Mouse (Mus musculus): ENCODE measurements around the gene Crmp1. TPM values are rescaled to one million over a fixed set of nuclear protein-coding genes. Genes with fewer than 3 reads are reported as not detected.

Gene Crmp1
- total and polyA plus RNA-seq, 3 experiments: 3.3 to 19.6 (median 10.5) TPM

- in situ Hi-C loops (cut with MboI; ENCODE audit: low pct_ligation_motif_present, low pct_unique_long_range_greater_than_20kb, low sequenced_read_pairs): no loop called here
- Histone ChIP-seq H3K9ac (ENCODE audit: insufficient read depth, low read depth) (no peak overlapping the region), H3K4me1 (ENCODE audit: control insufficient read depth in 1 of 2, insufficient read depth in 2 of 2) (peaks cover 0 to 4% of the 10 kb centered on the region in 2 experiments; a peak in 1 of 4 replicates), H3K4me2 (ENCODE audit: insufficient read depth, low read depth, poor library complexity, severe bottlenecking) (no peak overlapping the region), H3K79me2 (replicated peaks; ENCODE audit: control insufficient read depth, extremely low read depth, insufficient read depth, poor library complexity, severe bottlenecking) (no peaks in the 10 kb centered on the region), H3K27ac (ENCODE audit: insufficient read depth, low read depth) (no peak overlapping the region), H3K9me3 (replicated peaks; ENCODE audit: low read length) (no peaks in the 10 kb centered on the region), H3K36me3 (replicated peaks in 1 of 2; ENCODE audit: control insufficient read depth in 1 of 2, insufficient read depth in 1 of 2, low read length in 1 of 2) (no peaks in the 10 kb centered on the region), H3K4me3 (replicated peaks in 1 of 3; ENCODE audit: low read depth in 2 of 3, low read length in 2 of 3, poor library complexity in 1 of 3) (no peak overlapping the region), H3K27me3 (replicated peaks) (peaks cover 77% of the 10 kb centered on the region)
- DNase-seq (ENCODE audit: extremely low read depth): no peak
- TF ChIP-seq EP300 (IDR thresholded peaks at IDR 0.05; ENCODE audit: low read length) (no peak), POLR2AphosphoS2 (IDR thresholded peaks at IDR 0.05; ENCODE audit: low read depth, low read length) (no peak), HCFC1 (IDR thresholded peaks at IDR 0.05; ENCODE audit: low read depth, low read length) (no peak), ELF1 (IDR thresholded peaks at IDR 0.05; ENCODE audit: low read depth, low read length) (no peak), RCOR1 (conservative IDR thresholded peaks at IDR 0.05; ENCODE audit: low read depth, low read length) (no peak), MYC (IDR thresholded peaks at IDR 0.05; ENCODE audit: low read depth, low read length) (no peak), ZC3H11A (IDR thresholded peaks at IDR 0.05; ENCODE audit: low read depth, low read length) (no peak), CTCF (conservative IDR thresholded peaks at IDR 0.05 in 1 of 2, IDR thresholded peaks at IDR 0.05 in 1 of 2; ENCODE audit: low read depth in 2 of 2, low read length in 2 of 2) (no peak), TBP (conservative IDR thresholded peaks at IDR 0.05; ENCODE audit: low read depth, low read length) (no peak), GABPA (IDR thresholded peaks at IDR 0.05; ENCODE audit: insufficient replicate concordance, low read depth, low read length) (no peak), USF1 (IDR thresholded peaks at IDR 0.05; ENCODE audit: low read depth, low read length) (no peak), JUND (conservative IDR thresholded peaks at IDR 0.05; ENCODE audit: low read depth, low read length) (no peak), UBTF (IDR thresholded peaks at IDR 0.05; ENCODE audit: low read depth, low read length) (no peak), MAFK (IDR thresholded peaks at IDR 0.05; ENCODE audit: insufficient replicate concordance, low read length) (no peak), MEF2A (IDR thresholded peaks at IDR 0.05; ENCODE audit: borderline replicate concordance, low read depth, low read length) (no peak), ZKSCAN1 (IDR thresholded peaks at IDR 0.05; ENCODE audit: borderline replicate concordance, low read depth, low read length) (no peak)
- dilution Hi-C loops (cut with MboI; ENCODE audit: extremely low pct_ligation_motif_present, extremely low pct_unique_long_range_greater_than_20kb, low sequenced_read_pairs): no loop called here
Measured at GRCm38 (mm10) chr5:37202285-37202684, 39.5 kb upstream of the Crmp1 start.

- Histone ChIP-seq H3K9ac (ENCODE audit: insufficient read depth, low read depth) (no peak overlapping the region), H3K36me3 (replicated peaks in 1 of 2; ENCODE audit: control insufficient read depth in 1 of 2, insufficient read depth in 1 of 2, low read length in 1 of 2) (no peaks in the 10 kb centered on the region), H3K27me3 (replicated peaks) (peaks cover 72% of the 10 kb centered on the region), H3K4me1 (ENCODE audit: control insufficient read depth in 1 of 2, insufficient read depth in 2 of 2) (no peaks in the 10 kb centered on the region), H3K27ac (ENCODE audit: insufficient read depth, low read depth) (no peak overlapping the region), H3K79me2 (replicated peaks; ENCODE audit: control insufficient read depth, extremely low read depth, insufficient read depth, poor library complexity, severe bottlenecking) (no peaks in the 10 kb centered on the region), H3K4me2 (ENCODE audit: insufficient read depth, low read depth, poor library complexity, severe bottlenecking) (no peak overlapping the region), H3K4me3 (replicated peaks in 1 of 3; ENCODE audit: low read depth in 2 of 3, low read length in 2 of 3, poor library complexity in 1 of 3) (no peak overlapping the region), H3K9me3 (replicated peaks; ENCODE audit: low read length) (peaks cover 7% of the 10 kb centered on the region)
- dilution Hi-C loops (cut with MboI; ENCODE audit: extremely low pct_ligation_motif_present, extremely low pct_unique_long_range_greater_than_20kb, low sequenced_read_pairs): no loop called here
- DNase-seq (ENCODE audit: extremely low read depth): no peak
- no peak for TF ChIP-seq USF2 (conservative IDR thresholded peaks at IDR 0.05; ENCODE audit: low read depth, low read length)
- no peak for TF ChIP-seq EP300 (IDR thresholded peaks at IDR 0.05; ENCODE audit: low read length)
- TF ChIP-seq ZNF384 (IDR thresholded peaks at IDR 0.05; ENCODE audit: low read depth, low read length): peak; percentile 16; the same call in 1 of the 2 replicates
- TF ChIP-seq HCFC1 (IDR thresholded peaks at IDR 0.05; ENCODE audit: low read depth, low read length): no peak
- TF ChIP-seq PAX5 (IDR thresholded peaks at IDR 0.05; ENCODE audit: low read length): no peak
- no peak for TF ChIP-seq ELF1 (IDR thresholded peaks at IDR 0.05; ENCODE audit: low read depth, low read length)
- TF ChIP-seq CHD1 (IDR thresholded peaks at IDR 0.05; ENCODE audit: low read depth, low read length): no peak
- no peak for TF ChIP-seq SMC3 (IDR thresholded peaks at IDR 0.05; ENCODE audit: low read depth, low read length)
- no peak for TF ChIP-seq SIN3A (IDR thresholded peaks at IDR 0.05; ENCODE audit: low read length)
- in situ Hi-C loops (cut with MboI; ENCODE audit: low pct_ligation_motif_present, low pct_unique_long_range_greater_than_20kb, low sequenced_read_pairs): no loop called here
Measured at GRCm38 (mm10) chr5:37204886-37205285, 36.9 kb upstream of the Crmp1 start.

Measured in CH12.LX (cell line).